Mouse (Mus musculus): Measurements from ENCODE around the gene Rab5a. TPM values are rescaled to one million over a fixed set of nuclear protein-coding genes. Genes with fewer than 3 reads are reported as not detected.
"Not testable (repeated sequence)": the region's sequence is repeated elsewhere in the genome, so short reads cannot be mapped to it uniquely, and the experiment has no call there.

Gene Rab5a
- total and polyA plus RNA-seq, 2 experiments from 2014 or later: 123 to 137 TPM

GRCm38 (mm10) chr17:53512311-53512951 is 33.4 kb downstream of the Rab5a start:
- Histone ChIP-seq H3K4me3 (ENCODE audit: low read depth, low read length) (no peak overlapping the region), H3K27me3 (ENCODE audit: insufficient read depth, low read length) (no peaks in the 10 kb centered on the region), H3K4me1 (ENCODE audit: insufficient read depth) (no peaks in the 10 kb centered on the region), H3K4me2 (ENCODE audit: low read depth) (no peak overlapping the region), H3K27ac (ENCODE audit: low read depth, low read length) (no peak overlapping the region), H3K36me3 (ENCODE audit: insufficient read depth) (no peaks in the 10 kb centered on the region), H3K9me3 (ENCODE audit: low read length) (no peaks in the 10 kb centered on the region), H3K9ac (no peak overlapping the region)
- DNase-seq (peak; percentile 75), ATAC-seq (peak; percentile 71)
- TF ChIP-seq CTCF (IDR thresholded peaks at IDR 0.05; ENCODE audit: low read depth): peak; percentile 69
- WGBS: 62% methylated on average over 2 of the region's 2 CpGs

GRCm38 (mm10) chr17:53519364-53519763 is 40.3 kb downstream of the Rab5a start:
- ATAC-seq: no peak
- no peaks in the 10 kb centered on the region for H3K36me3 ChIP-seq (ENCODE audit: insufficient read depth)
- H3K27ac ChIP-seq (ENCODE audit: low read depth, low read length): no peak overlapping the region
- no peak overlapping the region for H3K4me2 ChIP-seq (ENCODE audit: low read depth)
- H3K9me3 ChIP-seq (ENCODE audit: low read length): no peaks in the 10 kb centered on the region
- no peaks in the 10 kb centered on the region for H3K27me3 ChIP-seq (ENCODE audit: insufficient read depth, low read length)
- H3K4me1 ChIP-seq (ENCODE audit: insufficient read depth): no peaks in the 10 kb centered on the region
- no peak overlapping the region for H3K9ac ChIP-seq
- no peak for TF ChIP-seq CTCF (IDR thresholded peaks at IDR 0.05; ENCODE audit: low read depth)
- DNase-seq: no peak
- no peak overlapping the region for H3K4me3 ChIP-seq (ENCODE audit: low read depth, low read length)

- H3K27me3 ChIP-seq (ENCODE audit: insufficient read depth, low read length): no peaks in the 10 kb centered on the region
- TF ChIP-seq CTCF (IDR thresholded peaks at IDR 0.05; ENCODE audit: low read depth): no peak
- no peak for ATAC-seq
Measured at GRCm38 (mm10) chr17:53520509-53520908, 41.5 kb downstream of the Rab5a start.

GRCm38 (mm10) chr17:53528034-53528433 is 49.0 kb downstream of the Rab5a start:
- Histone ChIP-seq H3K4me3 (ENCODE audit: low read depth, low read length) (no peak overlapping the region), H3K4me2 (ENCODE audit: low read depth) (no peak overlapping the region), H3K9ac (no peak overlapping the region), H3K27ac (ENCODE audit: low read depth, low read length) (no peak overlapping the region), H3K9me3 (ENCODE audit: low read length) (no peaks in the 10 kb centered on the region), H3K4me1 (ENCODE audit: insufficient read depth) (no peaks in the 10 kb centered on the region), H3K36me3 (ENCODE audit: insufficient read depth) (no peaks in the 10 kb centered on the region), H3K27me3 (ENCODE audit: insufficient read depth, low read length) (no peaks in the 10 kb centered on the region)
- ATAC-seq: no peak
- TF ChIP-seq CTCF (IDR thresholded peaks at IDR 0.05; ENCODE audit: low read depth): no peak
- 92% methylated on average over 2 of the region's 2 CpGs for WGBS
- no peak for DNase-seq

More at GRCm38 (mm10) chr17:53520509-53520908, 41.5 kb downstream of the Rab5a start:
- Histone ChIP-seq H3K9ac (no peak overlapping the region), H3K27ac (ENCODE audit: low read depth, low read length) (no peak overlapping the region), H3K4me3 (ENCODE audit: low read depth, low read length) (no peak overlapping the region), H3K9me3 (ENCODE audit: low read length) (no peaks in the 10 kb centered on the region), H3K4me1 (ENCODE audit: insufficient read depth) (no peaks in the 10 kb centered on the region), H3K36me3 (ENCODE audit: insufficient read depth) (no peaks in the 10 kb centered on the region), H3K4me2 (ENCODE audit: low read depth) (no peak overlapping the region)
- DNase-seq: no peak

GRCm38 (mm10) chr17:53531160-53531559 is 52.1 kb downstream of the Rab5a start:
- Histone ChIP-seq H3K4me3 (ENCODE audit: low read depth, low read length) (no peak overlapping the region), H3K27me3 (ENCODE audit: insufficient read depth, low read length) (no peaks in the 10 kb centered on the region), H3K9me3 (ENCODE audit: low read length) (no peaks in the 10 kb centered on the region), H3K36me3 (ENCODE audit: insufficient read depth) (no peaks in the 10 kb centered on the region), H3K4me2 (ENCODE audit: low read depth) (no peak overlapping the region), H3K4me1 (ENCODE audit: insufficient read depth) (no peaks in the 10 kb centered on the region), H3K27ac (ENCODE audit: low read depth, low read length) (no peak overlapping the region), H3K9ac (no peak overlapping the region)
- no peak; the same call in 1 of the 2 replicates for TF ChIP-seq CTCF (IDR thresholded peaks at IDR 0.05; ENCODE audit: low read depth)
- ATAC-seq: no peak
- DNase-seq: no peak
- WGBS: 59% methylated on average over 2 of the region's 2 CpGs

- TF ChIP-seq CTCF (IDR thresholded peaks at IDR 0.05; ENCODE audit: low read depth): no peak
- no peak overlapping the region for H3K9ac ChIP-seq
- H3K4me1 ChIP-seq (ENCODE audit: insufficient read depth): no peaks in the 10 kb centered on the region
- DNase-seq: no peak
- no peaks in the 10 kb centered on the region for H3K9me3 ChIP-seq (ENCODE audit: low read length)
- no peak overlapping the region for H3K27ac ChIP-seq (ENCODE audit: low read depth, low read length)
- WGBS: 73% methylated on average over 2 of the region's 2 CpGs
- H3K4me3 ChIP-seq (ENCODE audit: low read depth, low read length): no peak overlapping the region
- H3K27me3 ChIP-seq (ENCODE audit: insufficient read depth, low read length): no peaks in the 10 kb centered on the region
- no peaks in the 10 kb centered on the region for H3K36me3 ChIP-seq (ENCODE audit: insufficient read depth)
- H3K4me2 ChIP-seq (ENCODE audit: low read depth): no peak overlapping the region
- no peak for ATAC-seq
Measured at GRCm38 (mm10) chr17:53532425-53532824, 53.4 kb downstream of the Rab5a start.

GRCm38 (mm10) chr17:53539351-53539750 is 60.3 kb downstream of the Rab5a start, which contains the start of gene Pp2d1:
Gene Pp2d1, minus strand, starts transcription at chr17:53539451.
- H3K27me3 ChIP-seq (ENCODE audit: insufficient read depth, low read length); H3K36me3 ChIP-seq (ENCODE audit: insufficient read depth); DNase-seq; H3K27ac ChIP-seq (ENCODE audit: low read depth, low read length); H3K4me2 ChIP-seq (ENCODE audit: low read depth); H3K9ac ChIP-seq; H3K4me1 ChIP-seq (ENCODE audit: insufficient read depth); ATAC-seq; H3K9me3 ChIP-seq (ENCODE audit: low read length); H3K4me3 ChIP-seq (ENCODE audit: low read depth, low read length): not testable (repeated sequence)
- WGBS: 93% methylated on average over 2 of the region's 2 CpGs
